Mouse (Mus musculus): ENCODE measurements at regions not wholly inside any gene's neighbourhood (a gene's known extent, or its start where the extent isn't known, plus 50 kb on each side); places are given as distances from the start of the nearest gene placed in this dataset.

DNA sequence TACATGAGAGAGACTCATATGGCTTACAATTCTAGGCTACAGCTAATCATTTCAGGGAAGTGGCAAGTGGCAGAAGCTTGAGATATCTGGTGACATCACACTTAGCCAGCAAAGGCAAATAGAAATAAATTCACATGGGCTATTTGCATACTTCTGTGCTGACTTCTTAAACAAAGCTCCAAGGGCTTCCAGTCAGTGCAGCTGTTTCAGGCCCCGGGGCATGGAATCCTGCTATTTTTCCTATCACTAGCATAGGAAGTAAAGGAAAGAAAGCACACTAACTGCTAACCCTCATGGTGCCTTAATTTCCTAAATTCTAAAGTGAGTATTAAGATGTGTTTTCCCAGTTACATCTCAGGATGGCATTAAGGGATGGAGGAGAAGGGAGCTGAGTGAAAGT is 140.6 kb upstream of the Marcks start:
- in situ Hi-C loops (cut with MboI): no loop called here

DNA sequence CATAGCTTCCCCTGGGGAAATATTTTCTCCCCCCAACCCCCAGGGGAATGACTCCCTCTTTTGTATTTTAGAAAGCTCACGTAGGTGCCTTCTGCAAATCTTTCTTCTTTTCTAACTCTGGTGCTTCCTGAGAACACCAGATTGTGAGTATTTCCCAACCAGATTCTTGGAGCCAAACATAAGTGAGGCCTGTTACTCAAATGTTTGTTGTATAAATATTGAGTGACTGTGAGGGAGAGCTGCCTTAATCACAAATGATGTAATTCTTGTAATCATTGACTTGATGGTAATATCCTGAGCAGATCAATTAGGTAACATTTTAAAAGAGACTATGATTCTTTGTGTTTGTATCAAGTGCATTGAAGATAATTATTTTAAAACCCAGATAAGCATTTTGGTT is 137.1 kb upstream of the Marcks start:
- in situ Hi-C loops (cut with MboI): no loop called here

DNA sequence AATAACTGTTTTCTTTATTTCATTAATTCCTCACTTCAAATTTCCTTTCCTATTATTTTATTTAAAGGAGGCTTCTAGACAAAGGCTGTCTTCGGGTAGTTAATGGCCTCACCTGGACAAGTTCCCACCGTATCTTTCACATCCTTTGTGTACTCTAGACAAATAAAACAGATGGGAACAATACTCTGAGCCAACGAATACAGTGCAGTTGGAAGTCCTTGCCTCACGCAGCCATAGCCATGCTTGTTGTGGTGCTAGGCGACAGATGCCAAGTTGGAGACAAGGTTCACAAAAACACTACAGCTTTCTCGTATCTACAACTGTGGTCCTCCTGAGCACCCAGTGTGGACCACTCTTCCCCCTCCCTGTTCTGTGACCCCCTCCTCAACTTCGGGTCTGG is 136.6 kb upstream of the Marcks start:
- in situ Hi-C loops (cut with MboI): no loop called here

DNA sequence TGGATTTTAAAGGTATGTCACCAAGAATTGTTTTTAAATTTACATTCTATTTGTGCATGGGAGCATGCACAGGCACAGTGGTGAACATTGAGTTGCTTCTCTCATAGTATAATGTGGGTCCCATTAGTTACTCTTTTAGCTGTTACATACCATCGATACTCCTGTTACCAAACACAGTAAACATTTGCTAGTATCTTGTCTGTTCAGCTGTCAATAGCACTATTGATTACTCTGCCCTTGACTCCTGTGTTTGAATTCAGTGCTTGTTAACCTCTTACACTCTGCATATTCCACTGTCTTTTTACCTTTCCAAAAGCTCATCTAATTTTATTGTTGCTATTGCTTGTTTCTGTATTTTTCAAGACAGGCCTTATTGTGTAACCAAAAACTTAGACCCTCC is 133.2 kb upstream of the Marcks start:
- in situ Hi-C loops (cut with MboI): no loop called here

DNA sequence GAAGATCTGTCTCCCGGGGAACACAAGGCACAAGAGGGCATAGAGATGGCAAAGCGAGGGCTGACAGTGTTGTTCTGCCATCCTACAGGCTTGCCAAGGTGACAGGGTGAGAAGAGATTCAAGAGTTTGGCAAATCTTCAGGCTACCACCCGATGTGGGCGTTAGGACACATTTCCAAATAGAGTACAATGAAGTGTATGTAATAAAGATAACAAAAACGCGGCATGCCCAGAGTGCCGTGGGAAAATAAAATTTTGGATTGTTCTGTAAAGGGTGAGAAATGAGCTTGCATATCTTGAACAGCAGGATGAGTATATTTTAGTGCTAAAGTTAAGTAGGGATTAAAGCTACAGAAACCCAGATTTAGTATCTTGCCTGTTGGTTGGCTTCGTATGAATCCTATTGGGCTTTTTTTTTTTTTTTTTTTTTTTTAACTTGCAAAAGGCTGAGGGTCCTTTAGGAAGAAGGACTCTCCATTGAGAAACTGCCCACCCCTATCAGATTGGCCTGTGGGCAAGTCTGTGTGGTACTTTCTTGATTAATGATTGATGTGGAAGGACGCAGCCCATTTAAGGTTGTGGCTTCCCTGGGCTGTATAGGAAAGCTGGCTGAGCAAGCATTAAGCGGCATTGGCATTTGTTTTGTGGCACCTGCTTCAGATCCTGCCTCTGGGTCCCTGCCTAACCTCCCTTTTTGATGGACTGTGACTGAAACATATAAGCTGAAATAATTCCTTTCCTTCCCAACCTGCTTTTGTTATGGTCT is 131.7 kb upstream of the Marcks start:
- in situ Hi-C loops (cut with MboI): no loop called here

DNA sequence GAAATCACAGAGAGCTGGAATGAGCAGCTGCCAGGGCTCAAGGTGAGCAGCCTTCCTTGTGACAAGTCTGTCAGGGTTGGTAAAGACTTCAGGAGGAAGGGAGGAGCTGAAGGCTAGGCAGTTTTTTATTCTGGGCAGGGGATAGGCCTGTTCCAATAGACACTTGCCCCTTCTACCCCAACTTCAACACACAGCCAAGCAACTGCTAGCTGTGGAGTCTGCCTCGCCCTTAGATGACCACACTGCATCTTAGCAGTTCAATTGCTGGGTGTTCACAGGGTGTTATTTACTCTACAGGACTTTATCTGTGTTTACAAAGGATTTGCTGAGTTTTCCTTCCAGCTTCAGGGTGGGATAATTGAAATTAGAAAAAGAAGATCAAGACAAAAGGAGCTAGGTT is 128.2 kb upstream of the Marcks start:
- in situ Hi-C loops (cut with MboI): no loop called here

DNA sequence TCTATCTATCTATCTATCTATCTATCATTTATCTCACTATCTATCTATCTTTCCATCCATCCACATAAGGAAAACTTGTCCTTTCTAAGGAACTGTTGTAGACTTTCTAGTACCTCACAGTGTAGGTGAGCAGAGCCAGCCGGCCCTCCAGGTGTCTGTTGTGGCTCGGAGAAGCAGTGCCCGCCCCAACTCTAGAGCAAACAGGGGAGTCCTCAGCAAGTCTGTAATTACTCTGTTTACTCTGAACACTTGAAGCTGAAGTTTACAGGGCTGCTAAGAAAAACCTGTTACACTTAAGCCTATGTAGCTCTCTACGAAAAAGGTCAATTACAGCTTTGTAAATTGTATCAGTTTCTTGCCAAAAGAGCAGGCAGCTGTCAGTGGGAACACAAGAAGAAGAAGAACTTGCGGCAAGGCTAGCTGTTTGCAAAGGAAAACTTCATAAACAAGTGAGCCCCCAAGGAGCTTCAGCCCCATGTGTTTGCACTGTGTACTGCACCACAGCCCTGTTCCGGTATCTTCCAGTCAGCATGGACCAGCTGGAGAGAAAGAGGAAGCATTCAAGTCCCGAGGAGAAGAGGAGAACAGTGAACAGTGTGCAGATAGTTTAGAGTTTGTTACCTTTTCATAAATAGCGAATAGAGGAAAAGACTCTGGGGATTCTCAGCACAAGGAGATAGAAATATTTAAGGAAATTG is 122.2 kb upstream of the Marcks start:
- in situ Hi-C loops (cut with MboI): no loop called here

DNA sequence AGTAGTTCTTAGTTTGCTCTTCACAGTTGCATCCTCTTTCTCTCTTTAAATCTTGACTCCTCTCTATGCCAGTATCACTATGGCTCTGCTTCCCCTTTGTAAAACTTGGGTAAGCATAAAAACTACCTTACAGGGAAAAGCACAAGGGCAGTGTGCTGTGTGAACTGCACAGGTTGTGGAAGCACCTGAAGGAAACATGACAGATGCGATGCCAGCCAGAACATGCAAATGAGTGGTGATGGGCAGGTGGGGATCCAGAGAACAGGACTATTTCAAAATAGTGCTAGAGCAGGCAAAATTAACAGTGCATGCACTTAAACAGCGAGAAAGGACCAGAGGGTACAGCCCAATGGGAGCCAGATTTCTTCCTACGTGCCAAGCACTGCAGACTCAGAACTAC is 120.5 kb upstream of the Marcks start:
- in situ Hi-C loops (cut with MboI): no loop called here

DNA sequence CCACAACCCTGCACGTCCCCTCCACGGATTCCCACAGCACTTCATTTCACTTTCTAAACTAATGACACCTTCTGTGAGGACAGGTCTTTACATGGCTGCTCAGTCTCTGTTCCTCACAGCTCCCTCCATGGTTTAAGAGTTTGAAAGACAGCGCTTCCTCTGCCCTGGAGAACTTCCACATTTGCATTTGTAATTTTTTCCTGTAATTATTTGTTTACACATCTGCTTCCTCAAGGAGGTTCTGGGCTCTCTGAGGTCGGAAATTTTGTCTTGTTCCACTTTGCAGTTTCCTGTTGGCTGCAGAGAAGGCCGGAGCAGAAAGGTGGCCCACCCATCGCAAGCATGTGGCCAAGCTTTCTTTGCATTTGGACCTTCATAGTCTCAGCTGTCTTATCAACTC is 118.8 kb upstream of the Marcks start:
- in situ Hi-C loops (cut with MboI): no loop called here

DNA sequence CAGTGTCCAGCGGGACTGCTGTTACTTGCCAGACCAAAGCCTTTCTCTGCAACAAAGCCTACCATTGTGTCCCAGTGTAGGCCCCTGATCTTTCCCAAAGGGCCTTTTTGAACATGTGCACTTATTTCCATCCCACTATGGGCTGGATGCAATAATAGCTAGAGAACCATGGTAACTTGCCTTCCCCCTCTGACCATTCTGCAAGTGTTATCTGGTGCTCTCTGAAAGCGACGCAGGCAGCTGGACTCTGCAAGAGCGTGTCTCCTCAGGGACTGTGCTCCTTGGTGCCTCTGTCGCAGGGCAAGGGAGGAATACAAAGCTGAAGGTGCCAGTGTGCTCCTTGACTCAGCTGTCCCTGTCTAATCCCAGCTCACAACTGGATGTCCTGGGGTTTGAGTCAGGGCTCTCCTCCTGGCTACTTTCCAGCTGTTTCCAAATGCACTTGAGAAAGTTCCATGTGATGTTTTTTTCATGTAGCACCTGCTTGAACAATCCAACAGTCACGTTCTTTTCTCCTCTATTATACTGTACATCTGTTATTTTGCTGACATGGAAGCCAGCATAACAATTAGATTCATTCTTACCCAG is 112.3 kb upstream of the Marcks start:
- in situ Hi-C loops (cut with MboI): no loop called here

DNA sequence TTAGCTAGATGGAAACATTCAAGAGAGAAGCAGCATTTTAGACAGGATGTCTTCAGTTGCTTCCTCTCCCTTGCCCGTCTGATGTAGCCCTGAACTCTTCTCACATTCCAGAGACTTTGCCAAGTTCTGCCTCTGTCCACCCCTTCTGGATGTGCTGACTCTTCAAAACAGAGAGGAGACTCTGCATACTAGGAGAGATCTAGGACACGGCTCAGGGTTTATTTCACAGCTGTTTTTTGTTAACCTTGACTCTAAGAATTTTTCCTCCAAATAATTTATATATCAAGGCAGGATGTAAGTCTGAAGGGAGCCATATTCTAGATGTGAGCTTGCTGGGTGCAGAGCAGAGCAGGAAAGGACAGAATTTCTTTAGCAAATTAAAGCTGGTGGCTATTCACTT is 111.4 kb upstream of the Marcks start:
- in situ Hi-C loops (cut with MboI): no loop called here

DNA sequence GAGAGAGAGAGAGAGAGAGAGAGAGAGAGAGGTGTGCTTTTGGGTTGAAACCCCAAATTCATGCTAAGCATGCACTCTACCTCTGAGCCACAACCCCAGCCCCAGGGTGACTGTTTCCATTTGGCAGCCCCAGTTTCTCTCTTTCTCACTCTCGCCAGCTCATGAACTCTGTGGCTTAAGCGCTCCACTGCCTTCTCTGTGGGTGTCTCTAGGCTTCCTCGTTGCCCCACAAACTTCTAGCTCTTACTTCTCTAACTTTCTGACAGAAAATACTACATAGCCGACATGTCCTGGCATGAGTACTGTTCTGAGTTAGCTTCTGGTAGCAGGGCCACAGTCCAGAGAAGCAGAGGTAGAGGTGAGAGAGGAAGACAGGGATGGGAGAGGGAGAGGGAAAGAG is 110.8 kb upstream of the Marcks start:
- in situ Hi-C loops (cut with MboI): no loop called here

DNA sequence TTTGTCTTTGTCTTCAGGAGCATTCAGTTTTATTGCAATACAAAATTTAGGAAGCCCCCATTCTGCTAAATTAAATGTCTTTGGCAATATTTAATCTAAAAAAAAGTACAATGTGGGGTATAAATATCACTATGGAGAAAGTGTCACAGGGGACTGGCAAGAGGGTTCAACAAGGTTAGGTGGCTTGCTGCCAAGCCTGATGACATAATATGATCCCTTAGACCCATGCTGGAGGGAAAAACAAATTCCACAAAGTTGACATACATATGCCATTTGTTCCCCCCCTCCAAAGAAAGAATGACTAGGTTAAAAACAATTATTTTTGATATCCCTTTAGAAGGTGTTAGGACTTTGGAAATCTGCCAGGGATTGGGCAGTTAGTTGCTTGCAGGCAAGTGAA is 108.4 kb upstream of the Marcks start:
- in situ Hi-C loops (cut with MboI): no loop called here

DNA sequence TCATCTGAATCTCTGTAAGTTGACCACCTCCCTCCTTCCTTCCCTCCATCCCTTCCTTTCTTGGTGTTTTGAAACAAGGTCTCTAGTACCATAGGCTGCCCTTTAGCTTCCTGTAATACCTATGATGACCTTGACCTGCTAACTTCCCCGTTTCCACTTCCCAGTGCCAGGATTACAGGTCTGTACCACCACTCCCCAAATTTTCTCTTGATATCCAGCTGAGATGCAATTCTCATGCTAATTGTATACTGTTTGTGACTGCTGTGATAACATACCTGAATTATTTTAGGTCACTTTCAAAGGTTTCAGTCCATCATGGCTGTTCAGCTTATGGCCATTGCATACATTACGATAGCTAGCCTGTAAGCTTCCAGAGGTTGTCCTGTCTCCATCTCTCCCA is 104.4 kb upstream of the Marcks start:
- in situ Hi-C loops (cut with MboI): no loop called here

DNA sequence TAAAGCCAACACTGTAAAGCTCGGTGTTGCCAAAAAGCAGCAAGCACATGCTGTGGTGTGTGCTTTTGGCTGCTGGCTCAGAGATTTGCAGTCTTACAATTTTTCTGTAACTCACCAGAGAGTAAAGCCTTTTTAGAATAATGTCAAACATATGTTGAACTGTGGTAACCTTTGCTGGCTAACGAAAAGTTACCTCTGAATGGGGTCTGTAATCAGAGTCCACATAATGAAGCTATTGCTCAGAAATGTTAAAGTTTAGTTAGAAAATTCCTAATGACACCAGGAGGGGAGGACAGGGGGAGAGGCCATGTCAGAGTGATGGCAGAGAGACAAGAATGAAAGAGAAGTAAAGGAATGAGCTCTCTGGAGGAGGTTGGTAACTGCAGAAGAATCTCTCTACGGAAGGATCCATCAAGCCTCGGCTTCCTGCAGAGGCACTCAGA is 103.1 kb upstream of the Marcks start:
- in situ Hi-C loops (cut with MboI): no loop called here

DNA sequence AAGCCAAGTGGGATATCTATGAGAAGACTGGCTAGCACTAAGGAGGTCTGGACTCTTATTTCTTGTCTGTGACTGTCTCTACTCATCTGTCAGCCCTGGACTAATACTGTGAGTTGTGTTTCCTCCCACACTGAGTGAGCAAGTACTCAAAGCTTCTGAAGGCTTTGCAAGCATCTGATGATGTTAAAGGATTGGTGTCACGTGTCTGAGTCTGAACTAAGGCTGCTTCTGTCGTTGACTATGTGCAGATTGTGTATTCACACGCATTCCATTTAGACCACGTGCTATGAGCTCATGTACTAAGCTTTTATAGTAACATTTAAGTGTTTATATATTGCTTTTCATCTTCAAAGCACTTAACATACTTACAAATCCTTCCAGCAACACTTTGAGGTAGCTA is 101.9 kb upstream of the Marcks start:
- in situ Hi-C loops (cut with MboI): no loop called here

DNA sequence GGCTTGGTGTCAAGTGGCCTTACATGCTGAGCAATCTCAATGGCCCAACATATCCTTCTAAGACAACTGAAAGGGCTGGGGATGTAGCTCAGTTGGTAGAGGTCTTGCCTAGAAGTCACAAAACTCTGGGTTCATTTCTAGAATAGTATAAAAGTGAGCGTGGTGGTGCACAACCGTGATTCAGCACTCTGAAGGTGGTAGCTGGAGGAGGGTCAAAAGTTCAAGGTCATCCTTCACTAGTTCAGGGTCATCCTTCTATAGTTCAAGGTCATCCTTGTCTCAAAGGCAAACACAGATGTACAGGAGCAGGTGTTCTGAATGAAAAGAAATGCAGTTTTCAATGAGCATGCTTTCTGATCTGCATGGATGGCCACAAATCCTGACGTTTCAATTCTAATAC is 101.5 kb upstream of the Marcks start:
- in situ Hi-C loops (cut with MboI): no loop called here

DNA sequence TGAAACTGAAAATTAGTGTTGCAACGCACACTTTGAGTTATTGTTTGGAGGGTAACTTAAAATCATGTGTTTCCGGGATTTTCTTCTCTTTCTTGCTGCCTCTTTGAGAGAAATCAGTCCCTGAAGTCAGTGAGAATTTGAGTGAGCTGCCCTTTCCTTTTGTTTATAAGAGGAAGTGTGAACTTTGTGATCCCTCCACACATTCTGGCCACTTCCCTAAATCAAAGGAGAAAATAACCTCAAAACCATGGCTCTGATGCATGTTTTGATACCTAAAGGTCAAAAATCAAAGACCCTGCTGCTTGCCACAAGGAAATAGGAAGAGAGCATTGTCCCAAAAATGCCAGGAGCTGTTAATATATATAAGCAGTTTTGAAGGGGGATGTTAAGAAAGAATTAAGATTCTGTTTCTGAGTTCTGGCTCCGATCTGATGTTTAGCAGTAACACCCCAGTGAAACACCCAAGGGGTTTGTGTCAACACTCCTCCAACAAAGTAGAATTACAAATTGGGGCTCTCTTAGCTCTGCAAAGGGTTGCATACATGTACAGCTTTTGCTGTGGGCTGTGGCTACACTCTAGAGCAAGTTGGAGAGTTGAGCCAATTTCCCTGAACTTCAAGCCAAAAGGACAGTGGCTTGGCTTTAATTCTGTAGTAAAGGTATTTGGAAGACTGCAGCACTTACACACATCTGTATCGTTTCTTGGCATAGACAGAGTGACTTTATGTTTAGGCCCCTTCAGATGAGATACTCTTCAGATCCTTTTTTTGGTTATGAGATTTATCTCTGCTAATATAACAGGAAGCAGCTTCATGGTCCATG is 97.5 kb upstream of the Marcks start:
- in situ Hi-C loops (cut with MboI): no loop called here

DNA sequence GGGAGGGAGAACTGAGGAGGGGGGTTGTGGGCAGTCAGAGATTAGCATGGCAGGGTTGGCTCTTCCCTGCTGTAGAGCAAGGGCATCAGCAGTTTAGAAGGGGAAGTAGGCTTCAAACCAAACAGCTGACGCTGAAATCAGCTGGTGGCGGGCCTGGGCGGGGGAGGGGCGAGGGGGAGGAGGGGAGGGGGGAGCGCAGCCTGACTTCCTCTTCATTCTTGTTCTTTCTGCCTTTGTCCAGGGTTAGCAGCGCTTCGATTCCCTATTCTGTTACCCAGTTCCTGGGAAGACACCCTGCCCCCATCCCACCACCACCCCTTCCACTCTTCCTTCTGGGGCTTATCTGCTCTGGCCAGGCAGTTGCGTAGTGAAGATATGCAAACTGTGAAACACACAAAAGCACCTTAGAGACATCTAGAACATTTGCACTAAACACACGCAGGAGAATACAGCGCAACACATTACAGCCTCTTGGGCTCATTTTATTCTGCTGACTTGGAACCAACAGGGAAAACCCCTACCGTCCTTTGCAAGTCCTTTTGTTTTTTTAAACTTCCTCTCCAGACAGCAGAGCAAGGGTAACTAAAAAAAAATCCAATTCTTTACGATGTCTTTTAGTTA is 93.3 kb upstream of the Marcks start:
- in situ Hi-C loops (cut with MboI): no loop called here

DNA sequence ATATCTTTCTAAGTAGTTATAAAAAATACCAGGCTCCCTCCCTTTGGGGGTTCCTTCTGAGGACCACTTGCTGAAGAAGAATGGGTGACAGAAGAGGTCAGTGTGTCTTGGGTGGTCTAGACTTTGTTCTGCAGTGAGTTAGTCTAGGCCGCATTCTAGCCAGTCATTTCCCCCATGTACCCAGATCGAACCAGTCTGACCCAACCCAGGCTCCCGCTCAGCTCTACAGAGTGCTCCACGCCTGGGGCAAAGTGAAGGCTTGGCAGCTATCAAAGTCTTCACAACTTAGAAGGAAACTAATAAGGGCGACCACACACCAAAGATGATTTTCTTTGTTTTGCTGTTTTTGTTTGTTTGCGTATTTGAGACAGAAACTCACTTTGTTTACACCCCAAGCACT is 92.4 kb upstream of the Marcks start:
- in situ Hi-C loops (cut with MboI): no loop called here

DNA sequence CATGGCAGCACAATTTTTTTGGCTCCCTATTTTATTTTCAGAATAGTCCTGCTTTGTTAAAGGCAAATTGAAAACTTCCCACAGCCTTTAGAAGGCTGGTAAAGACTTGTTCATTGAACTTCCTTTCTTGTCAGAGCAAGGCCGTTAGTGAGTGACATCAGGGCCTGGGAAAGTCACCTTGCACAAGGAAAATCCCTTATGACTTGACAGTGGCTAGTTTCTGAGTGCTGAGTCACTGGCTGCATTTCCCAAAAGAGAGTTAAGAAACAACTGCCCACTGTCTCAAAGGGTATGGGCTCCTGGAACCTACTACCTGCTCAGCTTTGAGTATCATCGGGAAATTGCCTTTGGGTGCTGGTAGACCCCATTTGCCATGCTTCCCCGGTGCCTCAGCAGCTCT is 89.2 kb upstream of the Marcks start:
- in situ Hi-C loops (cut with MboI): no loop called here

DNA sequence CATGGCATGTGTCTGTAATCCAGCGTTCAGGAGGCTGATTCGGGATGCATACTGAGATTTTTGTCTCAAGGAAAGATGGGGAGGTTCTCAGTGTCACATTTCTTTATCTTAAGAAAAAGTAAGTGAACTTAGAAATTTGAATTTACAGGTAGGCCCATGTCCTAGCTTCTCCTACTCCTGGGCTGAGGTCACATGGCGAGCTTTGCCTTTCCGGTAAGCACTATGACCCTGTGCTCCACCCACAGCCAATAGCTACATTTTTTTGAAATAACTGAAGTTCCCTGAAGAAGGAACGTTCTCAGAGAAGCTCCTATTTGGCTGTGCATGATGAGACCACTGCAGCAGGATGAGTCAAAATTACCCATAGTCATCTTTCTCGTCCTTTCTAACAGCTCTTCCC is 83.0 kb upstream of the Marcks start:
- in situ Hi-C loops (cut with MboI): no loop called here
